Mouse (Mus musculus) testis, adult 2 months (tissue): ENCODE measurements around the gene Fmo5. TPM values are rescaled to one million over a fixed set of nuclear protein-coding genes. Genes with fewer than 3 reads are reported as not detected.

Experiments
- H3K27ac ChIP-seq: fragments of 200-500 bp; 2 replicates; pipeline ENCODE4 v1.5.1; 2012; ENCODE audit warnings: low read depth, low read length; ENCODE audit not compliant: control insufficient read depth, insufficient read depth
- H3K27me3 ChIP-seq: fragments of 200-500 bp; 2 replicates; pipeline ENCODE4 v1.6.1; 2012; ENCODE audit warnings: mild to moderate bottlenecking, low read length, moderate library complexity; ENCODE audit not compliant: control insufficient read depth, insufficient read depth
- H3K36me3 ChIP-seq: fragments of 200-500 bp; 2 replicates; pipeline ENCODE4 v1.6.1; 2012; ENCODE audit warnings: mild to moderate bottlenecking, low read length; ENCODE audit not compliant: control insufficient read depth, insufficient read depth
- H3K4me1 ChIP-seq: fragments of 200-500 bp; 2 replicates; pipeline ENCODE4 v1.6.1; 2012; ENCODE audit warnings: low read length; ENCODE audit not compliant: control insufficient read depth, insufficient read depth
- H3K4me3 ChIP-seq: fragments of 200-500 bp; 2 replicates; pipeline ENCODE4 v1.5.1; 2012; ENCODE audit warnings: low read depth, mild to moderate bottlenecking, low read length, moderate library complexity, mixed read lengths; ENCODE audit not compliant: control insufficient read depth
- CTCF ChIP-seq: fragments of 200-500 bp; IDR thresholded peaks from 2 replicates; pipeline ENCODE4 v1.5.1; 2012; ENCODE audit warnings: low read depth, mild to moderate bottlenecking, inconsistent platforms, low read length, moderate library complexity; ENCODE audit not compliant: control insufficient read depth, insufficient read depth, insufficient replicate concordance
- POLR2A ChIP-seq: fragments of 200-500 bp; IDR thresholded peaks from 2 replicates; pipeline ENCODE4 v1.6.1; 2012; ENCODE audit warnings: low read depth, mild to moderate bottlenecking, inconsistent platforms, low read length, moderate library complexity; ENCODE audit not compliant: control insufficient read depth
- polyA plus RNA-seq: library from polyadenylated mRNA; depleted of rRNA; stranded (reverse); fragments of >200 nt; gene quantifications from 2 replicates; pipeline ENCODE4 v1.2.3, GENCODE M21; 2012

The Fmo5 gene
- polyA plus RNA-seq, 1 experiment: 1.3 TPM

GRCm38 (mm10) chr3:97617091-97617825, 11.3 kb upstream of the Fmo5 start:
- TF ChIP-seq CTCF (no peak), POLR2A (no peak)
- H3K27ac ChIP-seq: no peak overlapping the region
- no peaks in the 10 kb centered on the region for H3K4me1 ChIP-seq
- H3K27me3 ChIP-seq: no peaks in the 10 kb centered on the region
- no peak overlapping the region for H3K4me3 ChIP-seq
- H3K36me3 ChIP-seq: no peaks in the 10 kb centered on the region

- no peaks in the 10 kb centered on the region for H3K27me3 ChIP-seq
- no peak overlapping the region for H3K27ac ChIP-seq
- no peak for TF ChIP-seq POLR2A
- H3K4me1 ChIP-seq: no peaks in the 10 kb centered on the region
- no peak overlapping the region for H3K4me3 ChIP-seq
- H3K36me3 ChIP-seq: no peaks in the 10 kb centered on the region
These were observed 10.7 kb upstream of the Fmo5 start for GRCm38 (mm10) chr3:97617899-97618298.

- Histone ChIP-seq H3K36me3 (no peaks in the 10 kb centered on the region), H3K27ac (no peak overlapping the region), H3K27me3 (no peaks in the 10 kb centered on the region), H3K4me3 (no peak overlapping the region), H3K4me1 (no peaks in the 10 kb centered on the region)
- TF ChIP-seq CTCF (no peak), POLR2A (no peak)
These were observed 7.9 kb upstream of the Fmo5 start for GRCm38 (mm10) chr3:97620657-97621056.

- H3K4me1 ChIP-seq: peaks cover 9% of the 10 kb centered on the region
- H3K36me3 ChIP-seq: no peaks in the 10 kb centered on the region
- TF ChIP-seq POLR2A: no peak
- TF ChIP-seq CTCF: no peak
- no peak overlapping the region for H3K27ac ChIP-seq
- H3K27me3 ChIP-seq: no peaks in the 10 kb centered on the region
- no peak overlapping the region for H3K4me3 ChIP-seq
These were observed 4.0 kb upstream of the Fmo5 start for GRCm38 (mm10) chr3:97624611-97625010.

- Histone ChIP-seq H3K27ac (no peak overlapping the region), H3K36me3 (no peaks in the 10 kb centered on the region), H3K4me1 (peaks cover 9% of the 10 kb centered on the region), H3K4me3 (no peak overlapping the region), H3K27me3 (no peaks in the 10 kb centered on the region)
- no peak for TF ChIP-seq POLR2A
- no peak for TF ChIP-seq CTCF
These were observed 711 bp upstream of the Fmo5 start for GRCm38 (mm10) chr3:97627893-97628292.

- no peaks in the 10 kb centered on the region for H3K27me3 ChIP-seq
- TF ChIP-seq POLR2A (no peak), CTCF (no peak)
- no peak overlapping the region for H3K4me3 ChIP-seq
- no peak overlapping the region for H3K27ac ChIP-seq
- H3K36me3 ChIP-seq: no peaks in the 10 kb centered on the region
- peaks cover 9% of the 10 kb centered on the region for H3K4me1 ChIP-seq
These were observed 1.3 kb downstream of the Fmo5 start for GRCm38 (mm10) chr3:97629941-97630340.

GRCm38 (mm10) chr3:97630746-97631145, 2.1 kb downstream of the Fmo5 start:
- peaks cover 9% of the 10 kb centered on the region for H3K4me1 ChIP-seq
- H3K27me3 ChIP-seq: no peaks in the 10 kb centered on the region
- no peaks in the 10 kb centered on the region for H3K36me3 ChIP-seq
- H3K27ac ChIP-seq: no peak overlapping the region
- no peak overlapping the region for H3K4me3 ChIP-seq
- no peak for TF ChIP-seq CTCF
- TF ChIP-seq POLR2A: no peak
